Mouse (Mus musculus) liver, postnatal 0 days (tissue): ENCODE data around the gene Inha. TPM values are rescaled to one million over a fixed set of nuclear protein-coding genes. Genes with fewer than 3 reads are reported as not detected.

Source experiments
- ATAC-seq: fragments of 200-750 bp; cut with Nextera tagmentation; 2 replicates; pipeline ENCODE4 v1.8.0; 2017; ENCODE audit warnings: mild to moderate bottlenecking, moderate library complexity
- DNase-seq: peaks from one replicate; pipeline ENCODE4 v3.0.0-alpha.2; 2016
- H3K27ac ChIP-seq: fragments of 300-500 bp; sonication (generic); 2 replicates; pipeline ENCODE4 v1.5.1; 2014; ENCODE audit warnings: antibody characterized with exemption, moderate library complexity, mild to moderate bottlenecking, low read depth
- H3K27me3 ChIP-seq: fragments of 300-500 bp; sonication (generic); 2 replicates; pipeline ENCODE4 v1.6.1; 2014; ENCODE audit warnings: low read length, control low read depth, mixed read lengths; ENCODE audit not compliant: insufficient read depth
- H3K36me3 ChIP-seq: fragments of 300-500 bp; sonication (generic); replicated peaks from 2 replicates; pipeline ENCODE4 v1.6.1; 2014; ENCODE audit warnings: mild to moderate bottlenecking, control low read depth, low read length, moderate library complexity, mixed read lengths; ENCODE audit not compliant: insufficient read depth
- H3K4me1 ChIP-seq: fragments of 300-500 bp; sonication (generic); 2 replicates; pipeline ENCODE4 v1.6.1; 2014; ENCODE audit warnings: antibody characterized with exemption, mild to moderate bottlenecking, control low read depth; ENCODE audit not compliant: insufficient read depth
- H3K4me2 ChIP-seq: fragments of 300-500 bp; sonication (generic); 2 replicates; pipeline ENCODE4 v1.6.1; 2014; ENCODE audit warnings: low read depth, mild to moderate bottlenecking, low read length, moderate library complexity, mixed read lengths
- H3K4me3 ChIP-seq: fragments of 300-500 bp; sonication (generic); 2 replicates; pipeline ENCODE4 v1.5.1; 2014; ENCODE audit warnings: low read depth, low read length
- H3K9ac ChIP-seq: fragments of 300-500 bp; sonication (generic); replicated peaks from 2 replicates; pipeline ENCODE4 v1.6.1; 2014; ENCODE audit warnings: mild to moderate bottlenecking, moderate library complexity
- H3K9me3 ChIP-seq: fragments of 300-500 bp; sonication (generic); 2 replicates; pipeline ENCODE4 v1.6.1; 2016; ENCODE audit warnings: mild to moderate bottlenecking, control low read depth, low read length, mixed read lengths
- CTCF ChIP-seq: sonication (generic); IDR thresholded peaks from 2 replicates; pipeline ENCODE4 v1.5.1; 2016; ENCODE audit warnings: antibody characterized with exemption, low read depth
- EP300 ChIP-seq: IDR thresholded peaks from 2 replicates; pipeline ENCODE4 v1.6.1; 2016; ENCODE audit warnings: antibody characterized with exemption, low read depth, mild to moderate bottlenecking
- WGBS: fragments of 180-500 bp; shearing (Covaris S2); extraction: QIAGEN DNeasy Blood & Tissue Kit; methylation state at CpG from one replicate; pipeline ENCODE4 v1.1.7; 2014; ENCODE audit not compliant: insufficient replicate concordance; 5-methylcytosine and 5-hydroxymethylcytosine counted together
- polyA plus RNA-seq: library from polyadenylated mRNA; unstranded; fragments of >200 nt; fragmentation: Nextera tagmentation; extraction: Ambion mirVana; gene quantifications from 2 replicates; pipeline ENCODE4 v1.2.1, GENCODE M21; 2015

The Inha gene
- polyA plus RNA-seq, 1 experiment from 2014 or later = 0.33 TPM

DNA sequence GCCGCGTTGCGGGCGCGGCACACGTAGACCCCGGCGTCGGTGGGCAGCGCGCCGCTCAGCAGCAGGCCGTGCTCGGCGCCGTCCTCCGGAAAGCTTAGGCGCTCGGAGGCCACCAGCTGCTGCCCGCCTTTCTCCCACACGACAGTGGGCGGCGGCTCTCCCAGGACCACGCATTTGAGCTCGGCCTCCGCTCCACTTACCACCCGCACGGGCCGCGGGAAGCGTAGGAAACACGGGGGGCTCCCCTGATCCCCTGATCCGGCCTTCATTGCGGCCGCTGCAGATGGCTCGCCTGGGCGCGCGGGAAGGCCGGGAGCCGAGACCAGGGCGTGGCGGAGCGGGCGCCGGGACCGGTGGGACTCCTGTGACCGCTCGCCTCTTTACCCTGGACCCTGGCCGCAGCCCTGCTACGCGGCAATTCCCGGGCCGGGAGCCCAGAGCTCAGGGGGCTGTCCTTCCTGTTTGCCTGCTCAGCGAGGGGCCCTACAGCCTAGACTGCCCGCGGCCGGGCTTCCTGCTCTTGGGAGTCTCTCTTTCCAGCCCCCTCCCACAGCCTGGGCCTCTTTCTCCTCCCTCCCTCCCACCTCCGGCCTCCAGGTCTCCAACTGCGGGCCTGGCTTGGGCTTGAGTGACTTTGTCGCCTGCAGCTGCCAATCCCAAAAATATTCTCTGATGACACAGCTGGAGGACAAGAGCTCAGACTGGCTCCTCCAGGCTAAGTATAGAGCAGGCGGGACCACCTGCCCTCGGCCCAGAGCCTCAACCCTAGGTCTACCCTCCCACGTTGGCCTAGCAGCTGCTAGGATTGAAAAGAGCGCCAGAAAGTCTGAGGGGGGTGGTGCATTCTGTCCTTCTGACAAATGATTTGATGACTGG, 683 bp upstream of the Inha start, which contains the start of gene Obsl1:
TSS of gene Obsl1 (minus strand) at position 497 of the 876 bp plus-strand sequence.
- Histone ChIP-seq H3K9ac (peak within 1 kb of the TSS; percentile 59), H3K9me3 (no peaks in the 10 kb centered on the region), H3K4me2 (peak within 1 kb of the TSS; percentile 74), H3K27me3 (peaks cover 43% of the 10 kb centered on the region), H3K4me1 (peaks cover under 1% of the 10 kb centered on the region; the same call in 1 of the 2 replicates), H3K36me3 (no peaks in the 10 kb centered on the region), H3K4me3 (peak within 1 kb of the TSS; percentile 54), H3K27ac (peak within 1 kb of the TSS; percentile 75)
- TF ChIP-seq EP300 (no peak), CTCF (no peak)
- 4% methylated on average over 65 of the region's 65 CpGs for WGBS
- ATAC-seq (peak; percentile 61; the same call in 1 of the 2 replicates), DNase-seq (peak; percentile 45)

DNA sequence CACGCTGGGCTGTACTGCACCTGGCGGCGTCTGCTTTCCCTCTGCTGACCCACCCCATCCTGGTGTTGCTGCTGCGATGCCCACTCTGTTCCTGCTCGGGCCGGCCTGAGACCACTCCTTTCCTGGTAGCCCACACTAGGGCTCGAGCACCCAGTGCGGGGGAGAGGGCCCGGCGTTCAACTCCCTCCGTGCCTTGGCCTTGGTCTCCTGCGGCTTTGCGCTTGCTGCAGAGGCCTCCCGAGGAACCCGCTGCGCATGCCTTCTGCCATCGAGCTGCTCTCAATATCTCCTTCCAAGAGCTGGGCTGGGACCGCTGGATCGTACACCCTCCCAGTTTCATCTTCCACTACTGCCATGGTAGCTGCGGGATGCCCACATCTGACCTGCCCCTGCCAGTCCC, 2.7 kb downstream of the Inha start:
- Histone ChIP-seq H3K4me1 (peaks cover 4% of the 10 kb centered on the region; the same call in 1 of the 2 replicates), H3K4me2 (no peak overlapping the region), H3K27ac (no peak overlapping the region), H3K4me3 (no peak overlapping the region), H3K27me3 (peaks cover 34% of the 10 kb centered on the region), H3K9me3 (no peaks in the 10 kb centered on the region), H3K9ac (no peak overlapping the region), H3K36me3 (no peaks in the 10 kb centered on the region)
- DNase-seq = no peak
- ATAC-seq = no peak
- no peak for TF ChIP-seq CTCF
- no peak for TF ChIP-seq EP300
- 69% methylated on average over 20 of the region's 20 CpGs for WGBS

DNA sequence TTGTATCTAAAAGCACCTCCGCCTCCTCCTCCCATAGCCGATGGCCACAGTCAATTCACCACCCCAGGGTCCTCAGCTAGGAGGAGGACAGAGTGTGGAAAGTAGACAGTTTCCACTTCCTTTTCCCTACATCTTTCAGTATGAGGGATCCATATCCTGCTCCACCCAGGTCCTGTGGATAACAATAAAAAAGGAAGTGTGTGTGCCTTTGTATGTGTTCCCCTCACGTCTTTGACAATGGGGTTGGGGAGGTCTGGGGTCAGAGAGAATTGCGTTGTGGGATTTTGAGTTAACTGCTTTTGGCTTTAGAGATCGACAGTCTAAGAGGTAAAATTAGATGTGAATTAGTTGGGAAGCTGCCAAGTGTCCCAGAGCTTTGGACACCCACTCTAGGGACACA, 3.3 kb downstream of the Inha start:
- WGBS = 48% methylated on average over 5 of the region's 5 CpGs
- no peak overlapping the region for H3K4me2 ChIP-seq
- peaks cover 4% of the 10 kb centered on the region; the same call in 1 of the 2 replicates for H3K4me1 ChIP-seq
- H3K27me3 ChIP-seq = peaks cover 28% of the 10 kb centered on the region
- DNase-seq = no peak
- no peak for ATAC-seq
- no peak overlapping the region for H3K27ac ChIP-seq
- no peaks in the 10 kb centered on the region for H3K9me3 ChIP-seq
- H3K36me3 ChIP-seq = no peaks in the 10 kb centered on the region
- no peak overlapping the region for H3K4me3 ChIP-seq
- H3K9ac ChIP-seq = no peak overlapping the region
- TF ChIP-seq CTCF = no peak
- TF ChIP-seq EP300 = no peak

DNA sequence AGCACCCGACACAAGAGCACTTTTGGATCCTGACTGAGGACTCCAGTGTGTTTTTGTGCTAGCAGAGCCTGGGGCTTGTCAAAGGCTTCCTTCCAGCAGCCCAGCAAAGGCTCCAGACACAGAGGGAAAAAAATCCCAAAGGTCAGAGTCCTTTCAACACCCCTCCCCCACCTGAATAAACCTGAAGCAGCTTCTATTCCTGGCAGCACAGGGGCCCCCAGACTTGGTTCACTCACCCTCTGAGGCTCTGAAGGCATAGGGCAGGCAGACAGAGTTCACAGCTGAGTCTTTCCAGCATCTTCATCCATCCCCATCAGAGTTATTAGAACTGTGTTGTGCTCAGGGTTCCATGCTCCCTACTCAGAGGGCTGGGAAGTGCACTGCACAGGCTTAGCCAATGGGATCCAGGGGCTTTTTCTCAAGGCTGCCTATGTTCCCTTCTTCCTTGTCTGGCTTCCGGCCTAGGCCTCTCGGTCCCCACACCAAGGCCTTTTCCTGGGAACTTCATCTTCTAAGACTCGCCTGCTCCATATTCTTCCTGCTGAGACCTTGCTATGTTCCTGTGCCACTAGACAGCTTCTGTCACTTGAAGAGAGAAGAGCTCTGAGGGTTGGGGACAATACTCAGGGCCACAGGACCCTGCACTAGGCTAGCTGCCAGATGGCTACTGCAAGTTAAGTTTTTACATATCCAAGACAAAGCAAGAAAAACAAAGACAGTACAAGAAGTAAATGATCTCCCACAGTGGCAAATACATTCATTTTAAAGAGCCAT, 4.7 kb downstream of the Inha start:
- no peak overlapping the region for H3K9ac ChIP-seq
- H3K36me3 ChIP-seq = no peaks in the 10 kb centered on the region
- no peak overlapping the region for H3K4me3 ChIP-seq
- WGBS = 61% methylated on average over 4 of the region's 4 CpGs
- no peak overlapping the region for H3K27ac ChIP-seq
- no peaks in the 10 kb centered on the region for H3K9me3 ChIP-seq
- H3K27me3 ChIP-seq = peaks cover 15% of the 10 kb centered on the region; the same call in 1 of the 2 replicates
- TF ChIP-seq CTCF (no peak), EP300 (no peak)
- H3K4me2 ChIP-seq = no peak overlapping the region
- H3K4me1 ChIP-seq = peaks cover 4% of the 10 kb centered on the region; the same call in 1 of the 2 replicates
- DNase-seq (no peak), ATAC-seq (no peak)

DNA sequence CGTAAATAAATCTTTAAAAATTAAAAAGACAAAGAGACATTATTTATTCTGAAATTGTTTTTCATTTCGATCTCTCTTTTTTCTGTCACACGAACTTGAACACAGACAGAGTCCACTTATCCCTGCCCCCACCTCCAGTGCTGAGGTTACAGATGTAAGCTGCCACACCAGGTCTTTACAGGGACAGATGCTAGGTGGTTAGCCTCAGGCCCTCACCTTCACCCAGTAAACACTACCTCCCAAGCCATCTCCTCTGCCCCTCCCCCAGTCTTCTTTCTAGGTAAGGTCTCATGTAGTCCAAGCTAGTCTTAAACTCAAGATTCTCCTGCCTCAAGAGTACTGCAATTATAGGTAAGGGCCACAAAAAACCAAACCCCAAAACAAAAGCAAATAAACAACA, 5.7 kb downstream of the Inha start:
- Histone ChIP-seq H3K4me3 (no peak overlapping the region), H3K4me2 (no peak overlapping the region), H3K4me1 (peaks cover 4% of the 10 kb centered on the region; the same call in 1 of the 2 replicates), H3K36me3 (no peaks in the 10 kb centered on the region), H3K9me3 (no peaks in the 10 kb centered on the region), H3K27ac (no peak overlapping the region), H3K9ac (no peak overlapping the region), H3K27me3 (0 out of 2 replicates have a peak, but pooled peaks cover 6% of the 10 kb centered on the region)
- TF ChIP-seq CTCF = no peak
- no peak for TF ChIP-seq EP300
- DNase-seq (no peak), ATAC-seq (no peak)
- 78% methylated on average over 3 of the region's 3 CpGs for WGBS
